Mouse (Mus musculus): Measurements from ENCODE around the gene Scn7a.

Gene Scn7a

GRCm38 (mm10) chr2:66784765-66785164 lies at the start of gene Scn7a:
Gene Scn7a (minus strand): TSS chr2:66784914.
- peak in 1 of 2 experiments; percentile 2 for DNase-seq

- DNase-seq, result no peak
Observed at GRCm38 (mm10) chr2:66827729-66828128, 43.0 kb upstream of the Scn7a start.

- peak in 1 of 2 experiments; percentile 15 for DNase-seq
Observed at GRCm38 (mm10) chr2:66819862-66820559, 35.3 kb upstream of the Scn7a start.

- peak in 1 of 2 experiments; percentile 16 for DNase-seq
Observed at GRCm38 (mm10) chr2:66799676-66800249, 15.0 kb upstream of the Scn7a start.

GRCm38 (mm10) chr2:66797493-66797892 lies 12.8 kb upstream of the Scn7a start:
- no peak for DNase-seq

- no peak for DNase-seq
Observed at GRCm38 (mm10) chr2:66791629-66792028, 6.9 kb upstream of the Scn7a start.

- DNase-seq, result peak; percentile 18 to 28
Observed at GRCm38 (mm10) chr2:66780884-66781283, 3.8 kb downstream of the Scn7a start.

- DNase-seq, result no peak
Observed at GRCm38 (mm10) chr2:66767980-66768379, 16.7 kb downstream of the Scn7a start.

- no peak for DNase-seq
Observed at GRCm38 (mm10) chr2:66765170-66765569, 19.5 kb downstream of the Scn7a start.

GRCm38 (mm10) chr2:66762905-66763304 lies 21.8 kb downstream of the Scn7a start:
- DNase-seq, result peak in 1 of 2 experiments; percentile 38

- no peak for DNase-seq
Observed at GRCm38 (mm10) chr2:66728002-66728401, 56.7 kb downstream of the Scn7a start.

GRCm38 (mm10) chr2:66727585-66727974 lies 57.1 kb downstream of the Scn7a start:
- no peak for DNase-seq

- no peak for DNase-seq
Observed at GRCm38 (mm10) chr2:66726878-66727584, 57.7 kb downstream of the Scn7a start.

GRCm38 (mm10) chr2:66712071-66712470 lies 72.6 kb downstream of the Scn7a start:
- DNase-seq, result no peak

- DNase-seq, result no peak
Observed at GRCm38 (mm10) chr2:66692300-66692699, 92.4 kb downstream of the Scn7a start.

- no peak for DNase-seq
Observed at GRCm38 (mm10) chr2:66661988-66662387, 122.7 kb downstream of the Scn7a start.

GRCm38 (mm10) chr2:66656430-66656829 lies 128.3 kb downstream of the Scn7a start:
- no peak for DNase-seq

- DNase-seq, result no peak
Observed at GRCm38 (mm10) chr2:66655431-66655830, 129.3 kb downstream of the Scn7a start.

- peak; percentile 13 to 34 for DNase-seq
Observed at GRCm38 (mm10) chr2:66644384-66644783, 140.3 kb downstream of the Scn7a start.

GRCm38 (mm10) chr2:66634580-66635359 lies 149.9 kb downstream of the Scn7a start, which contains the start of gene Scn9a:
Gene Scn9a (minus strand): TSS chr2:66634962.
- DNase-seq, result no peak

- DNase-seq, result no peak
Observed at GRCm38 (mm10) chr2:66632728-66633127, 152.0 kb downstream of the Scn7a start.
